Mouse (Mus musculus): ENCODE measurements around the gene Arid1a.
"Not testable (repeated sequence)": the region's sequence is repeated elsewhere in the genome, so short reads cannot be mapped to it uniquely, and the experiment has no call there.

The Arid1a gene

GRCm38 (mm10) chr4:133673666-133674330 is 82.8 kb downstream of the Arid1a start:
- no peak for DNase-seq

GRCm38 (mm10) chr4:133672845-133673647 is 83.5 kb downstream of the Arid1a start:
- no peak for DNase-seq

- peak; percentile 89 to 95 for DNase-seq
These were observed 84.4 kb downstream of the Arid1a start, which contains the start of gene Pigv for GRCm38 (mm10) chr4:133671881-133672844. Gene Pigv (minus strand): TSS chr4:133672647.

GRCm38 (mm10) chr4:133671184-133671880 is 85.2 kb downstream of the Arid1a start:
- peak; percentile 69 to 86 for DNase-seq

- DNase-seq: no peak
These were observed 86.8 kb downstream of the Arid1a start for GRCm38 (mm10) chr4:133669652-133670210.

- no peak for DNase-seq
These were observed 88.0 kb downstream of the Arid1a start for GRCm38 (mm10) chr4:133668537-133668936.

GRCm38 (mm10) chr4:133666199-133666598 is 90.4 kb downstream of the Arid1a start:
- DNase-seq: peak; percentile 64 to 69

GRCm38 (mm10) chr4:133665118-133665517 is 91.5 kb downstream of the Arid1a start:
- no peak for DNase-seq

GRCm38 (mm10) chr4:133662945-133663344 is 93.6 kb downstream of the Arid1a start:
- DNase-seq: no peak

GRCm38 (mm10) chr4:133662421-133662820 is 94.1 kb downstream of the Arid1a start:
- DNase-seq: no peak

- DNase-seq: peak in 1 of 2 experiments; percentile 44
These were observed 96.1 kb downstream of the Arid1a start for GRCm38 (mm10) chr4:133660193-133661155.

- peak; percentile 71 to 73 for DNase-seq
These were observed 96.9 kb downstream of the Arid1a start for GRCm38 (mm10) chr4:133659497-133660192.

GRCm38 (mm10) chr4:133658729-133659128 is 97.8 kb downstream of the Arid1a start:
- DNase-seq: no peak

- DNase-seq: no peak
These were observed 98.6 kb downstream of the Arid1a start for GRCm38 (mm10) chr4:133657829-133658458.

- no peak for DNase-seq
These were observed 99.6 kb downstream of the Arid1a start for GRCm38 (mm10) chr4:133656997-133657396.

- DNase-seq: peak in 1 of 2 experiments; percentile 10
These were observed 100.3 kb downstream of the Arid1a start for GRCm38 (mm10) chr4:133656294-133656693.

- not testable (repeated sequence) for DNase-seq
These were observed 102.5 kb downstream of the Arid1a start for GRCm38 (mm10) chr4:133654070-133654469.

GRCm38 (mm10) chr4:133652746-133653145 is 103.8 kb downstream of the Arid1a start:
- no peak for DNase-seq

GRCm38 (mm10) chr4:133651986-133652385 is 104.6 kb downstream of the Arid1a start:
- no peak for DNase-seq
